Mouse (Mus musculus) gastrocnemius, adult 18-20 months (tissue): ENCODE measurements around the gene Gm5773. TPM values are rescaled to one million over a fixed set of nuclear protein-coding genes. Genes with fewer than 3 reads are reported as not detected.
"Not testable (repeated sequence)": the region's sequence is repeated elsewhere in the genome, so short reads cannot be mapped to it uniquely, and the experiment has no call there.

Experiments
- DNase-seq: peaks from one replicate; pipeline ENCODE4 v3.0.0; 2021; ENCODE audit warnings: low spot score
- long read RNA-seq, 2 experiments: library from polyadenylated mRNA; stranded (forward); transcript quantifications; one replicate each; pipeline ENCODE4 v2.0.0; 2021
- total RNA-seq, 2 experiments: library from RNA; stranded (reverse); gene quantifications; 2 replicates each; pipeline ENCODE4 v1.2.3; 2021

The Gm5773 gene
- total RNA-seq, result not detected
- long read RNA-seq, experiment 1, result 0 reads
- long read RNA-seq, experiment 2, result 0 reads

GRCm38 (mm10) chr3:93772700-93773099 lies at the start of gene Gm5773:
Gene Gm5773 (plus strand): TSS chr3:93773000.
- DNase-seq, result not testable (repeated sequence)

GRCm38 (mm10) chr3:93745475-93745874 lies 27.3 kb upstream of the Gm5773 start:
- not testable (repeated sequence) for DNase-seq

- DNase-seq, result not testable (repeated sequence)
Measured at GRCm38 (mm10) chr3:93754022-93754421, 18.8 kb upstream of the Gm5773 start.

GRCm38 (mm10) chr3:93796098-93796497 lies 23.3 kb downstream of the Gm5773 start, which contains the start of gene Tdpoz4:
Gene Tdpoz4 (plus strand): TSS chr3:93796398.
- not testable (repeated sequence) for DNase-seq

- DNase-seq, result not testable (repeated sequence)
Measured at GRCm38 (mm10) chr3:93813341-93813740, 40.5 kb downstream of the Gm5773 start.

Other genes starting within 250 kb of the Gm5773 start
- 10 to 100 TPM; 42.2 to 48.1 TPM for gene S100a10, start 217.9 kb upstream of the Gm5773 start, total RNA-seq
- not detected for gene Tdpoz2, start 120.3 kb upstream of the Gm5773 start, total RNA-seq
- gene Tdpoz1, start 96.7 kb upstream of the Gm5773 start, total RNA-seq, result not detected
- not detected for gene Gm37596, start 79.9 kb upstream of the Gm5773 start, total RNA-seq
- gene Tdpoz4, start 23.4 kb downstream of the Gm5773 start, total RNA-seq, result not detected
- not detected for gene Tdpoz3, start 53.0 kb downstream of the Gm5773 start, total RNA-seq
- not detected for gene Gm9117, start 170.5 kb downstream of the Gm5773 start, total RNA-seq
- gene Tdpoz5, start 188.3 kb downstream of the Gm5773 start, total RNA-seq, result not detected